Mouse (Mus musculus): ENCODE data around the gene 4930548H24Rik. TPM values are rescaled to one million over a fixed set of nuclear protein-coding genes. Genes with fewer than 3 reads are reported as not detected.
"Not testable (repeated sequence)": the region's sequence is repeated elsewhere in the genome, so short reads cannot be mapped to it uniquely, and the experiment has no call there.

4930548H24Rik gene
- polyA plus RNA-seq, 1 experiment from 2014 or later: not detected

- Histone ChIP-seq H3K9ac (ENCODE audit: low read length) (peak overlapping the region; percentile 93), H3K4me3 (replicated peaks; ENCODE audit: low read length) (peak overlapping the region; percentile 95), H3K27me3 (ENCODE audit: control insufficient read depth, insufficient read depth, low read length) (no peaks in the 10 kb centered on the region), H3K4me1 (ENCODE audit: control insufficient read depth, insufficient read depth, low read length) (peaks cover 10% of the 10 kb centered on the region), H3K36me3 (ENCODE audit: control insufficient read depth, insufficient read depth, low read length) (no peaks in the 10 kb centered on the region), H3K27ac (ENCODE audit: low read length) (peak overlapping the region; percentile 90; the same call in 1 of the 2 replicates), H3K4me2 (ENCODE audit: low read depth, low read length) (peak overlapping the region; percentile 88), H3K9me3 (replicated peaks; ENCODE audit: control insufficient read depth, low read length) (no peaks in the 10 kb centered on the region)
- 3% methylated on average over 40 of the region's 40 CpGs for WGBS
- ATAC-seq (ENCODE audit: insufficient read depth, low FRiP score): peak; percentile 44; the same call in 1 of the 2 replicates
These were observed 41.7 kb downstream of the 4930548H24Rik start for GRCm38 (mm10) chr5:31527117-31527680.

GRCm38 (mm10) chr5:31527707-31528106, 42.2 kb downstream of the 4930548H24Rik start, which contains the start of gene Supt7l:
Supt7l (minus strand) TSS chr5:31527807.
- peaks cover 10% of the 10 kb centered on the region for H3K4me1 ChIP-seq (ENCODE audit: control insufficient read depth, insufficient read depth, low read length)
- not testable (repeated sequence) for H3K36me3 ChIP-seq (ENCODE audit: control insufficient read depth, insufficient read depth, low read length); ATAC-seq (ENCODE audit: insufficient read depth, low FRiP score); H3K27me3 ChIP-seq (ENCODE audit: control insufficient read depth, insufficient read depth, low read length); H3K9me3 ChIP-seq (replicated peaks; ENCODE audit: control insufficient read depth, low read length)
- H3K27ac ChIP-seq (ENCODE audit: low read length): peak within 1 kb of the TSS; percentile 90; the same call in 1 of the 2 replicates
- H3K9ac ChIP-seq (ENCODE audit: low read length): peak within 1 kb of the TSS; percentile 93
- WGBS: 73% methylated on average over 11 of the region's 11 CpGs
- H3K4me3 ChIP-seq (replicated peaks; ENCODE audit: low read length): peak within 1 kb of the TSS; percentile 95
- peak within 1 kb of the TSS; percentile 88 for H3K4me2 ChIP-seq (ENCODE audit: low read depth, low read length)

- Histone ChIP-seq H3K36me3 (ENCODE audit: control insufficient read depth, insufficient read depth, low read length) (no peaks in the 10 kb centered on the region; the same call in 1 of the 2 replicates), H3K4me1 (ENCODE audit: control insufficient read depth, insufficient read depth, low read length) (peaks cover 10% of the 10 kb centered on the region), H3K4me2 (ENCODE audit: low read depth, low read length) (no peak overlapping the region), H3K27ac (ENCODE audit: low read length) (no peak overlapping the region), H3K27me3 (ENCODE audit: control insufficient read depth, insufficient read depth, low read length) (no peaks in the 10 kb centered on the region), H3K9ac (ENCODE audit: low read length) (no peak overlapping the region), H3K9me3 (replicated peaks; ENCODE audit: control insufficient read depth, low read length) (no peaks in the 10 kb centered on the region), H3K4me3 (replicated peaks; ENCODE audit: low read length) (no peak overlapping the region)
- 50% methylated on average over 2 of the region's 2 CpGs for WGBS
- no peak for ATAC-seq (ENCODE audit: insufficient read depth, low FRiP score)
These were observed 43.0 kb downstream of the 4930548H24Rik start for GRCm38 (mm10) chr5:31528560-31528959.

GRCm38 (mm10) chr5:31535228-31535627, 49.7 kb downstream of the 4930548H24Rik start:
- no peak overlapping the region for H3K27ac ChIP-seq (ENCODE audit: low read length)
- no peaks in the 10 kb centered on the region for H3K27me3 ChIP-seq (ENCODE audit: control insufficient read depth, insufficient read depth, low read length)
- no peaks in the 10 kb centered on the region for H3K4me1 ChIP-seq (ENCODE audit: control insufficient read depth, insufficient read depth, low read length)
- H3K4me2 ChIP-seq (ENCODE audit: low read depth, low read length): no peak overlapping the region
- H3K9ac ChIP-seq (ENCODE audit: low read length): no peak overlapping the region
- H3K9me3 ChIP-seq (replicated peaks; ENCODE audit: control insufficient read depth, low read length): no peaks in the 10 kb centered on the region
- peaks cover 11% of the 10 kb centered on the region; the same call in 1 of the 2 replicates for H3K36me3 ChIP-seq (ENCODE audit: control insufficient read depth, insufficient read depth, low read length)
- H3K4me3 ChIP-seq (replicated peaks; ENCODE audit: low read length): no peak overlapping the region
- WGBS: 93% methylated on average over 2 of the region's 2 CpGs
- ATAC-seq (ENCODE audit: insufficient read depth, low FRiP score): no peak

Other genes with a start within 250 kb of the 4930548H24Rik start
- gene Nrbp1, start 244.9 kb upstream of the 4930548H24Rik start, polyA plus RNA-seq (2015; fragmentation: Nextera tagmentation; extraction: Ambion mirVana): 146 and 158 TPM in 2 replicates
- gene Gm9970, start 244.5 kb upstream of the 4930548H24Rik start, polyA plus RNA-seq (2015; fragmentation: Nextera tagmentation; extraction: Ambion mirVana): 0.45 TPM in 1 of 2 replicates, not detected in the other
- 64.2 and 76.1 TPM in 2 replicates for gene Krtcap3, start 234.0 kb upstream of the 4930548H24Rik start, polyA plus RNA-seq (2015; fragmentation: Nextera tagmentation; extraction: Ambion mirVana)
- gene Ift172, start 194.6 kb upstream of the 4930548H24Rik start, polyA plus RNA-seq (2015; fragmentation: Nextera tagmentation; extraction: Ambion mirVana): 34.6 and 35.1 TPM in 2 replicates
- 23.0 and 23.7 TPM in 2 replicates for gene Fndc4, start 189.7 kb upstream of the 4930548H24Rik start, polyA plus RNA-seq (2015; fragmentation: Nextera tagmentation; extraction: Ambion mirVana)
- gene Gckr, start 188.3 kb upstream of the 4930548H24Rik start, polyA plus RNA-seq (2015; fragmentation: Nextera tagmentation; extraction: Ambion mirVana): 0.89 and 1.3 TPM in 2 replicates
- 40.6 and 42.9 TPM in 2 replicates for gene Zfp512, start 33.3 kb upstream of the 4930548H24Rik start, polyA plus RNA-seq (2015; fragmentation: Nextera tagmentation; extraction: Ambion mirVana)
- gene Gpn1, start 9.0 kb downstream of the 4930548H24Rik start, polyA plus RNA-seq (2015; fragmentation: Nextera tagmentation; extraction: Ambion mirVana): 49.2 and 52.9 TPM in 2 replicates
- gene Slc4a1ap, start 41.3 kb downstream of the 4930548H24Rik start, polyA plus RNA-seq (2015; fragmentation: Nextera tagmentation; extraction: Ambion mirVana): 24.0 and 26.2 TPM in 2 replicates
- 18.3 and 21.9 TPM in 2 replicates for gene Supt7l, start 42.1 kb downstream of the 4930548H24Rik start, polyA plus RNA-seq (2015; fragmentation: Nextera tagmentation; extraction: Ambion mirVana)
- gene Mrpl33, start 111.2 kb downstream of the 4930548H24Rik start, polyA plus RNA-seq (2015; fragmentation: Nextera tagmentation; extraction: Ambion mirVana): 313 and 319 TPM in 2 replicates
- 7.4 and 8.6 TPM in 2 replicates for gene Rbks, start 211.9 kb downstream of the 4930548H24Rik start, polyA plus RNA-seq (2015; fragmentation: Nextera tagmentation; extraction: Ambion mirVana)
- gene Babam2, start 211.9 kb downstream of the 4930548H24Rik start, polyA plus RNA-seq (2015; fragmentation: Nextera tagmentation; extraction: Ambion mirVana): 62.6 and 64.2 TPM in 2 replicates

Measured in stomach, embryonic 16.5 days (tissue).